Mouse (Mus musculus): ENCODE data around the gene Pdia2.
"Not testable (repeated sequence)": the region's sequence is repeated elsewhere in the genome, so short reads cannot be mapped to it uniquely, and the experiment has no call there.

Gene Pdia2

DNA sequence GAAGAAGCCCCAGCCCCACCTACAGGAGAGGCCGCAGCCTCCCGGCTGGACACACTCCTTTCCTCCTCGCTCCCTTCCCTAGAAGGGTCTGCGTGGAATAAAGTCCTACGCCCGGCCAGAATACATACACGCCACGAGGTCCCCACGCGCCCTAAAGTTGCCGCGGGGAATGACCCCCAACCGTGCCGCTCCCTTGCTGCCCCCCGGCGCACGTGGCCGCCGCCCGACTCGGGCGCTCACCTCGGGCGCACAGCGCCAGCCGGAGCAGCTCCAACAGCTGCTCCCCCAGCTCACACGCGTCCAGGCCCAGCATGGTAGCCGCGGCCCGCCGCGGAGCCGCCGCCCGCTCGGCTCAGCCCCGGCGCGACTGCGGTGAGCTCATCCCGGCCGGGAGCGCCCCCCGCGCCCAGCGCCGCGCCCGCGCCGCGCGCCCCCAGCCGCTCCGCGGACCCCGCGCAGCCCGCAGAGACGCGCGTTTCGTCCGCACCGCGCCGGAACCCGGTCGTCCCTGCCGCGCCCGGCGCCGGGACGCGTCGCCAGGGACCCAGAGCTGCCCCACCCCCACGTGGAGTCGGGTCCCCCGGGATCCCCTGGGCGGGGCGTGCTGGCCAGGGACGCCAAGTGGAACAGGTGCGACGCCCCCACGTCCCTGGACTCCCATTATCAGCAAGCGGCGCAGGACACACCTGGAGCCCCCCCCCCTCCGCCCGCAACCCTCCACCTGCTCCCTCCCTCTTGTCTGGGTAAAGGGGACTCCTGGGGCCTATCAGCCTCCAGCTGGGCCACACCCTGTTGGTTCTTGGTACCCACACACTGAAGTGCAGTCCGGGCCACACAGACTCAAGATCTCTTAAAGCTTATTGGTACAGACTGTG is 2.2 kb upstream of the Pdia2 start:
- DNase-seq: no peak

- DNase-seq: peak; percentile 79 to 80
Observed at GRCm38 (mm10) chr17:26192481-26193190, 6.3 kb downstream of the Pdia2 start.

DNA sequence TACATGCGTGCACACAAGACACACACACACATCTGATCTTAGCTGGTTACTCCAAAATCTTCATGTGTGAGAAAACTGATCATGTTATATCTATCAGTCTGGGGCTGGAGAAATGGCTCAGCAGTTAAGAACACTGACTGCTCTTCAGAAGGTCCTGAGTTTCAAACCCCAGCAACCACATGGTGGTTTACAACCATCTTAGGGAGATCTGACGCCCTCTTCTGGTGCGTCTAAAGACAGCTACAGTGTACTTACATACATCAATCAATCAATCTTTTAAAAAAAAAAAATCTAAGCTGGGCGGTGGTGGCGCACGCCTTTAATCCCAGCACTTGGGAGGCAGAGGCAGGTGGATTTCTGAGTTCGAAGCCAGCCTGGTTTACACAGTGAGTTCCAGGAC is 7.4 kb downstream of the Pdia2 start:
- DNase-seq: not testable (repeated sequence)

DNA sequence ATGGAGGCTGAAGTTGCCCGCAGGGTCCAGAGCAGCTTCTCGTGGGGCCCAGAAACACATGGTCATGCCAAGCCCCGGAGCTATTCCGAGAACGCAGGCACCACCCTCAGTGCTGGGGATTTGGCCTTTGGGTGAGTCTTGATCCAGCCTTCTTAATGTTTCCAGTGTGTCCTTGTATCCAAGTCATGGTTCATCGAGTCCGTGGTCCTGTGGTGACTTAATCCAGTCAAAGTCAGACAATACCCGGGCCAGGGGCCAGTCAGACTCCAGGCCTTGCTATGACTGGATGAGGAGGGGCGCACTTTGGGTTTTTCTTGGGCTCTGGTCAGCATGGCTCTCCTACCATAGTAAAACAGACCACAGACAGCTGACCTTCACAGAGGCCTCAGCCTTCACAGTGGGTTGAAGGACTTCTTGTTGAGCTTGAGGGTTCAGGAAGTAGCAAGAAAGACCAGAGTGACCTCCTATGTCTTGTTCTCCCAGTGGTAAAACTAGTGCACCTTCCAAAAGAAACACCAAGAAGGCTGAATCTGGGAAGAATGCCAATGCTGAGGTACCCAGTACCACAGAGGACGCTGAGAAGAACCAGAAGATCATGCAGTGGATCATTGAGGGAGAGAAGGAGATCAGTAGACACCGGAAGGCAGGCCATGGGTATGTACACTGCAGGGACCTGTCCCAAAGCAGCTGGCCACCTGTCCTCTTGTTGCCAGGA is 10.6 kb downstream of the Pdia2 start:
- peak in 1 of 2 experiments; percentile 41 for DNase-seq

- DNase-seq: no peak
Observed at GRCm38 (mm10) chr17:26187592-26187991, 11.3 kb downstream of the Pdia2 start.

GRCm38 (mm10) chr17:26181179-26181578 is 17.7 kb downstream of the Pdia2 start:
- no peak for DNase-seq

- DNase-seq: no peak
Observed at GRCm38 (mm10) chr17:26178611-26179010, 20.3 kb downstream of the Pdia2 start.

GRCm38 (mm10) chr17:26175248-26175647 is 23.6 kb downstream of the Pdia2 start:
- not testable (repeated sequence) for DNase-seq

DNA sequence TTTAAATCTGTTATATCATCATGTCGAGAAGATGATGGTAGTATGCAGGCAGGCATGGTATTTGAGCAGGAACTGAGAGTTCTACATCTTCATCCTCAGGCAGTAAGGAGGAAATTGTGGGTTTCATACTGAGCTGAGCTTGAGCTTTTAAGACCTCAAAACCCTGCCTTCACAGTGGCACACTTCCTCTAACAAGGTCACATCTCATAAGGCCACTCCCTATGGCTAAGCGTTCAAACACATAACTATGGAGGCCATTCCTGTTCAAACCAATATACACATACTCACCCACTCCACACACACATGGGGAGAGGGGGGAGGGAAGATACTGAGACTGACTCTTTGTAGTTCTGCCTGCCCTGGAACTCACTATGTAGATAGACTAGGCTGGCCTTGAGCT is 30.8 kb downstream of the Pdia2 start:
- DNase-seq: no peak

DNA sequence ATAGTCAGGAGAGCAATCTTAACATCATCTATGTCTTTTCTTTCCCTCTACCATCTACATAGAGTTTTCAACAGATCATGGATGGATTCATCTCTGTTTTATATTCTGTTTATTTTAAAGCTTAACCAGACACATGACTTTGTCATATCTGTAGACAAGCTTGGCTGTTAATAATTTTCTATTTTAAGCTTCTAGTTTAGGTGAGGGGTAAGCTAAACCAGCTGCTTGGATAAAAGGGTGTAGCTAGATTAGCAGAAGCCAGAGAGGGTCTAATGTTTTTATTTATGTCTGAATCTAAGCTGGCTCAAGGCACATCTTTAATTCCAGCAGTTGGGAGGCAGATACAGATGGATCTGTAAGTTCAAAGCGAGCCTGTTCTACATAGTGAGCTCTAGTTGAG is 36.2 kb downstream of the Pdia2 start:
- DNase-seq: no peak

- DNase-seq: no peak
Observed at GRCm38 (mm10) chr17:26151886-26152630, 46.8 kb downstream of the Pdia2 start.

DNA sequence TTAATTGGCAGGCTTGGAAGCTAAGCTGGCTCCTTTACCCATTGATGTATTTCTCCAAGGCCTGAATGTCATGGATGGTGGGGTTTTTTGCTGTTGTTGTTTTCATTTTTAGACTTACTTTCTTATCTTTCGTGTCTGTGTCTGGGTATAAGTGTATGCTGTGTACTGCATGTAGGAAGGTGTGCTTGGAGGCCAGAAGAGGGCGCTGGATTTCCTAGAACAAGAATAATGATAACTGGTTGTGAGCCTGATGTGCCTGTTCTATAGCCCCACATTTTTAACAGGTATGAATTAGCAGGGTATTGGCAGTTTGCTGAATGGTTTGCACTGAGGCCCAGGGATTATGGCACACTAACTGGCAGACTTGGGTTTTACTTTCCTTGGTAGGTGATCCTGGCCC is 49.8 kb downstream of the Pdia2 start:
- DNase-seq: no peak
